Mouse (Mus musculus) bone marrow, adult 2 months (tissue): ENCODE data around the gene Adgrl1. TPM values are rescaled to one million over a fixed set of nuclear protein-coding genes. Genes with fewer than 3 reads are reported as not detected.
A peak's percentile ranks its signal among the peaks of the same experiment; 100 is the strongest.

Experiments used
- H3K27ac ChIP-seq: fragments of 200-500 bp; 2 replicates; pipeline ENCODE4 v1.5.1; 2012; ENCODE audit warnings: low read depth, mild to moderate bottlenecking, control low read depth, inconsistent platforms, low read length; ENCODE audit not compliant: control insufficient read depth, poor library complexity, insufficient read depth
- H3K4me1 ChIP-seq: fragments of 200-500 bp; 2 replicates; pipeline ENCODE4 v1.6.1; 2011; ENCODE audit warnings: low read length; ENCODE audit not compliant: control insufficient read depth, insufficient read depth
- H3K4me3 ChIP-seq: fragments of 200-500 bp; replicated peaks from 2 replicates; pipeline ENCODE3; 2011; ENCODE audit warnings: mild to moderate bottlenecking, low read depth, low read length, control low read depth; ENCODE audit not compliant: control insufficient read depth
- CTCF ChIP-seq: fragments of 200-500 bp; IDR thresholded peaks from 2 replicates; pipeline ENCODE4 v1.5.1; 2011; ENCODE audit warnings: low read length, control low read depth; ENCODE audit not compliant: control insufficient read depth, insufficient read depth
- POLR2A ChIP-seq: fragments of 200-500 bp; IDR thresholded peaks from 2 replicates; pipeline ENCODE4 v1.6.1; 2011; ENCODE audit warnings: low read depth, mild to moderate bottlenecking, control low read depth, low read length, borderline replicate concordance; ENCODE audit not compliant: control insufficient read depth
- WGBS: fragments of 180-500 bp; shearing (Covaris S2); methylation state at CpG from one replicate; pipeline ENCODE4 v1.1.7; 2018; 5-methylcytosine and 5-hydroxymethylcytosine counted together
- polyA plus RNA-seq: library from polyadenylated mRNA; stranded (reverse); fragments of >200 nt; gene quantifications from 2 replicates; pipeline ENCODE4 v1.2.4, GENCODE M21; 2011; ENCODE audit warnings: low replicate concordance; ENCODE audit not compliant: missing spikeins, insufficient read depth, insufficient read length

The Adgrl1 gene
- polyA plus RNA-seq, 1 experiment = 8.8 TPM

GRCm38 (mm10) chr8:83955106-83955957, 55.4 kb downstream of the Adgrl1 start, which contains the start of the genes Gm10644 and Asf1b:
Gene Gm10644 (minus strand): TSS chr8:83955205.
Gene Asf1b (plus strand): TSS chr8:83955507.
- under 1% methylated on average over 75 of the region's 75 CpGs for WGBS
- Histone ChIP-seq H3K4me3 (peak within 1 kb of the TSS; percentile 92), H3K4me1 (peaks cover 3% of the 10 kb centered on the region; the same call in 1 of the 2 replicates), H3K27ac (peak within 1 kb of the TSS; percentile 36)
- TF ChIP-seq POLR2A = peak; percentile 76; the same call in 1 of the 2 replicates
- TF ChIP-seq CTCF = peak; percentile 90

DNA sequence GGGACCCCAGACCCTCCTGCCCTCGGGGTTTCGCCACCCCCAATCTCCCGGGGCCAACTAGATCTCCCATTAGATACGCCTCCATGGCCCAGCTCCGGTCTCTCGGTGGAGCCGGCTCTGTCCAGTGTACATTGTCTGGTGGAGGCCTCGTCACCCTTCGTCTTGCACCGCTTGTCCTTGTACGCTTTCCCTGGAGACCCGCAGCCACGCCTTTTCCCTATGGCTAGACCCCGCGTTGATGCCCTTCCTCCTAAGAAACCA, 56.0 kb downstream of the Adgrl1 start:
- Histone ChIP-seq H3K27ac (peak overlapping the region; percentile 36), H3K4me1 (peaks cover 3% of the 10 kb centered on the region; the same call in 1 of the 2 replicates), H3K4me3 (peak overlapping the region; percentile 92)
- 9% methylated on average over 15 of the region's 15 CpGs for WGBS
- TF ChIP-seq POLR2A = no peak
- TF ChIP-seq CTCF = no peak

- Histone ChIP-seq H3K4me3 (peak overlapping the region; percentile 92), H3K4me1 (peaks cover 3% of the 10 kb centered on the region; the same call in 1 of the 2 replicates), H3K27ac (no peak overlapping the region)
- TF ChIP-seq CTCF (peak; percentile 42; the same call in 1 of the 2 replicates), POLR2A (no peak)
- 0% methylated on average over 1 of the region's 1 CpGs for WGBS
Observed at GRCm38 (mm10) chr8:83956789-83957188, 56.9 kb downstream of the Adgrl1 start.

- no peak for TF ChIP-seq POLR2A
- no peak for TF ChIP-seq CTCF
- no peaks in the 10 kb centered on the region for H3K4me1 ChIP-seq
- no peak overlapping the region for H3K27ac ChIP-seq
- no peak overlapping the region for H3K4me3 ChIP-seq
- WGBS = 79% methylated on average over 5 of the region's 5 CpGs
Observed at GRCm38 (mm10) chr8:83964015-83964765, 64.3 kb downstream of the Adgrl1 start.

- TF ChIP-seq POLR2A (no peak), CTCF (no peak)
- Histone ChIP-seq H3K4me3 (no peak overlapping the region), H3K27ac (no peak overlapping the region), H3K4me1 (no peaks in the 10 kb centered on the region; the same call in 1 of the 2 replicates)
- WGBS = 96% methylated on average over 7 of the region's 7 CpGs
Observed at GRCm38 (mm10) chr8:83967701-83968100, 67.8 kb downstream of the Adgrl1 start.

DNA sequence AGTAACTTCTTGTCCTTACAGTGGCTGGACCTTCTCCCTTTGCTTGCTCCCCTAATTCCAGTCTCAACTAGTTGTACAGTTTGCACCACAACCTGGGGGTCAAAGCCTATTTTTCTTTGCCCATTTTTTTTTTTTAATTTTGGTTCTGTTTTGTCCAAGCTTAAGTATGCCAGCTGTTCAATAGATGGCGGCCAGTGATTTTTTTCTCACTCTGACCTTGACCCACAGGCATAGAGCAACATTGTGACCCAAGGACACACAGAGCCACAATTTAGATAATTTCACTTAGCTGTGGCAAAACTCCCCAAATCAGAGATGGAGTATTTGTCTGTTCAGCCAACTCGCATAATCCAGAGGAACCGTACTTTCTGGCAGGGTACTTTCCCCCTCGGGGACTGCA, 71.2 kb downstream of the Adgrl1 start:
- no peaks in the 10 kb centered on the region; the same call in 1 of the 2 replicates for H3K4me1 ChIP-seq
- WGBS = 93% methylated on average over 4 of the region's 4 CpGs
- no peak overlapping the region for H3K4me3 ChIP-seq
- no peak overlapping the region for H3K27ac ChIP-seq
- TF ChIP-seq CTCF (no peak), POLR2A (no peak)

DNA sequence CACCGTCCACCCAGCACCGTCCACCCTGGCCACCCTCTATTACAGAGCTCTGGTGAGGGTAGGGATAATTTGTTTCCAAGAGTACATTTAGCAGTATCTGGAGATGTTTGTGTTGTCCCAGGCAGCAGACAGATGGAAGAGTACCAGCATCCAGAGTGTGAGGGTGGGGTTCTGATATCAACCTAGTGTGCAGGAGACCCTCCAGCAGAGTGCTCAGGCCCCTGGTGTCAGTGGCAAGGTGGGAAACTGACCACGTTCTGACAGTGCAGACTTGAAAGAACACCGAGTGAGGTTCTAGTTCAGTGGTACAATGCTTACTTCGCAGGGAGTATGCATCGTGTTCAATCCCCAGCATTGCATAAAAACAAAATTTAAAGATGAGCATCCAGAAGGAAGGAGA, 71.8 kb downstream of the Adgrl1 start:
- H3K27ac ChIP-seq = no peak overlapping the region
- no peaks in the 10 kb centered on the region; the same call in 1 of the 2 replicates for H3K4me1 ChIP-seq
- TF ChIP-seq CTCF (no peak), POLR2A (no peak)
- no peak overlapping the region for H3K4me3 ChIP-seq
- 86% methylated on average over 6 of the region's 6 CpGs for WGBS
